Mouse (Mus musculus) cortical plate, adult 2 months (tissue): ENCODE measurements around the gene Anapc7.

Source experiments
- CTCF ChIP-seq: fragments of 200-500 bp; IDR thresholded peaks from 2 replicates; pipeline ENCODE4 v1.5.1; 2011; ENCODE audit warnings: mild to moderate bottlenecking, control low read depth, low read length; ENCODE audit not compliant: insufficient read depth; ENCODE audit errors: extremely low read depth
- POLR2A ChIP-seq: fragments of 200-500 bp; IDR thresholded peaks from 2 replicates; pipeline ENCODE4 v1.6.1; 2011; ENCODE audit warnings: mild to moderate bottlenecking, low read length, control low read depth; ENCODE audit not compliant: insufficient read depth; ENCODE audit errors: extremely low read depth

GRCm38 (mm10) chr5:122434541-122434940 is 13.0 kb downstream of the Anapc7 start:
- TF ChIP-seq CTCF (0 out of 2 replicates have a peak, but pooled peaks have one; percentile 10), POLR2A (no peak)
